Mouse (Mus musculus) forebrain, embryonic 13.5 days (tissue): ENCODE measurements around the gene Cx3cr1. TPM values are rescaled to one million over a fixed set of nuclear protein-coding genes. Genes with fewer than 3 reads are reported as not detected.

Source experiments
- ATAC-seq: fragments of 200-750 bp; cut with Nextera tagmentation; 2 replicates; pipeline ENCODE4 v1.8.0; 2017
- H3K27ac ChIP-seq: fragments of 300-500 bp; sonication (generic); 2 replicates; pipeline ENCODE4 v1.5.1; 2015; ENCODE audit warnings: inconsistent platforms, mild to moderate bottlenecking, moderate library complexity
- H3K27me3 ChIP-seq: fragments of 300-500 bp; sonication (generic); 2 replicates; pipeline ENCODE4 v1.6.1; 2015; ENCODE audit warnings: mild to moderate bottlenecking, inconsistent platforms
- H3K36me3 ChIP-seq: fragments of 300-500 bp; sonication (generic); 2 replicates; pipeline ENCODE4 v1.6.1; 2015; ENCODE audit warnings: mild to moderate bottlenecking, inconsistent platforms; ENCODE audit not compliant: poor library complexity, severe bottlenecking
- H3K4me1 ChIP-seq: fragments of 300-500 bp; sonication (generic); 2 replicates; pipeline ENCODE4 v1.6.1; 2015; ENCODE audit warnings: inconsistent platforms
- H3K4me2 ChIP-seq: fragments of 300-500 bp; sonication (generic); 2 replicates; pipeline ENCODE4 v1.6.1; 2015; ENCODE audit warnings: inconsistent platforms, mild to moderate bottlenecking, moderate library complexity
- H3K4me3 ChIP-seq: fragments of 300-500 bp; sonication (generic); 2 replicates; pipeline ENCODE4 v1.5.1; 2015; ENCODE audit warnings: mild to moderate bottlenecking, inconsistent platforms
- H3K9ac ChIP-seq: fragments of 300-500 bp; sonication (generic); 2 replicates; pipeline ENCODE4 v1.6.1; 2015; ENCODE audit warnings: mild to moderate bottlenecking, inconsistent platforms
- H3K9me3 ChIP-seq: fragments of 300-500 bp; sonication (generic); replicated peaks from 2 replicates; pipeline ENCODE4 v1.6.1; 2016; ENCODE audit warnings: inconsistent platforms
- WGBS: fragments of 180-500 bp; shearing (Covaris S2); methylation state at CpG from one replicate; pipeline ENCODE4 v1.1.7; 2015; 5-methylcytosine and 5-hydroxymethylcytosine counted together
- polyA plus RNA-seq: library from polyadenylated mRNA; unstranded; fragments of >200 nt; fragmentation: Nextera tagmentation; extraction: Ambion mirVana; gene quantifications from 2 replicates; pipeline ENCODE4 v1.2.1, GENCODE M21; 2015

Gene Cx3cr1
- polyA plus RNA-seq, 1 experiment from 2014 or later, result 5.0 TPM

- WGBS, result 91% methylated on average over 8 of the region's 8 CpGs
- Histone ChIP-seq H3K4me3 (no peak overlapping the region), H3K4me1 (no peaks in the 10 kb centered on the region), H3K27me3 (no peaks in the 10 kb centered on the region), H3K36me3 (no peaks in the 10 kb centered on the region), H3K9ac (no peak overlapping the region), H3K4me2 (no peak overlapping the region), H3K27ac (no peak overlapping the region), H3K9me3 (peaks cover 5% of the 10 kb centered on the region; the same call in 1 of the 2 replicates)
- ATAC-seq, result no peak
These were observed 29.6 kb upstream of the Cx3cr1 start for GRCm38 (mm10) chr9:120099304-120099703.

GRCm38 (mm10) chr9:120098682-120099081, 29.0 kb upstream of the Cx3cr1 start:
- no peak overlapping the region for H3K4me2 ChIP-seq
- ATAC-seq, result 0 out of 2 replicates have a peak, but pooled peaks have one; percentile 33
- 26% methylated on average over 7 of the region's 7 CpGs for WGBS

GRCm38 (mm10) chr9:120095886-120096285, 26.2 kb upstream of the Cx3cr1 start:
- ATAC-seq, result no peak
- H3K4me2 ChIP-seq, result no peak overlapping the region
- H3K4me1 ChIP-seq, result no peaks in the 10 kb centered on the region
- WGBS, result 81% methylated on average over 7 of the region's 7 CpGs
- no peak overlapping the region for H3K9ac ChIP-seq
- no peaks in the 10 kb centered on the region for H3K36me3 ChIP-seq
- H3K27me3 ChIP-seq, result no peaks in the 10 kb centered on the region
- H3K9me3 ChIP-seq, result no peaks in the 10 kb centered on the region
- no peak overlapping the region for H3K4me3 ChIP-seq
- no peak overlapping the region for H3K27ac ChIP-seq

More at GRCm38 (mm10) chr9:120098682-120099081, 29.0 kb upstream of the Cx3cr1 start:
- Histone ChIP-seq H3K4me3 (no peak overlapping the region), H3K27ac (no peak overlapping the region), H3K9me3 (no peaks in the 10 kb centered on the region; the same call in 1 of the 2 replicates), H3K4me1 (no peaks in the 10 kb centered on the region), H3K27me3 (no peaks in the 10 kb centered on the region), H3K9ac (no peak overlapping the region), H3K36me3 (no peaks in the 10 kb centered on the region)

- WGBS, result 92% methylated on average over 13 of the region's 13 CpGs
- no peak overlapping the region for H3K4me2 ChIP-seq
- no peaks in the 10 kb centered on the region for H3K36me3 ChIP-seq
- H3K9ac ChIP-seq, result no peak overlapping the region
- no peaks in the 10 kb centered on the region for H3K27me3 ChIP-seq
- no peak for ATAC-seq
- no peaks in the 10 kb centered on the region for H3K9me3 ChIP-seq
- H3K4me1 ChIP-seq, result no peaks in the 10 kb centered on the region
- no peak overlapping the region for H3K27ac ChIP-seq
- no peak overlapping the region for H3K4me3 ChIP-seq
These were observed 24.0 kb upstream of the Cx3cr1 start for GRCm38 (mm10) chr9:120093701-120094100.

- no peak within 1 kb of the TSS for H3K4me3 ChIP-seq
- 77% methylated on average over 5 of the region's 5 CpGs for WGBS
- H3K9me3 ChIP-seq, result no peaks in the 10 kb centered on the region
- no peaks in the 10 kb centered on the region for H3K27me3 ChIP-seq
- H3K4me2 ChIP-seq, result no peak within 1 kb of the TSS
- H3K4me1 ChIP-seq, result no peaks in the 10 kb centered on the region
- no peak within 1 kb of the TSS for H3K9ac ChIP-seq
- H3K27ac ChIP-seq, result no peak within 1 kb of the TSS
- ATAC-seq, result no peak
- H3K36me3 ChIP-seq, result no peaks in the 10 kb centered on the region
These were observed 22.1 kb upstream of the Cx3cr1 start, which contains the start of gene Ccr8 for GRCm38 (mm10) chr9:120091696-120092238. Ccr8 (plus strand) TSS chr9:120092114.

GRCm38 (mm10) chr9:120091086-120091485, 21.4 kb upstream of the Cx3cr1 start:
- Histone ChIP-seq H3K4me1 (no peaks in the 10 kb centered on the region), H3K4me2 (no peak overlapping the region), H3K9ac (no peak overlapping the region), H3K36me3 (no peaks in the 10 kb centered on the region), H3K9me3 (no peaks in the 10 kb centered on the region), H3K27me3 (no peaks in the 10 kb centered on the region), H3K27ac (no peak overlapping the region), H3K4me3 (no peak overlapping the region)
- WGBS, result 85% methylated on average over 10 of the region's 10 CpGs
- no peak for ATAC-seq

GRCm38 (mm10) chr9:120089125-120089524, 19.4 kb upstream of the Cx3cr1 start:
- H3K4me3 ChIP-seq, result no peak overlapping the region
- no peak overlapping the region for H3K27ac ChIP-seq
- ATAC-seq, result no peak
- H3K9ac ChIP-seq, result no peak overlapping the region
- H3K9me3 ChIP-seq, result no peaks in the 10 kb centered on the region
- H3K4me1 ChIP-seq, result no peaks in the 10 kb centered on the region
- 86% methylated on average over 7 of the region's 7 CpGs for WGBS
- no peaks in the 10 kb centered on the region for H3K27me3 ChIP-seq
- no peaks in the 10 kb centered on the region for H3K36me3 ChIP-seq
- H3K4me2 ChIP-seq, result no peak overlapping the region

GRCm38 (mm10) chr9:120084406-120084805, 14.7 kb upstream of the Cx3cr1 start:
- no peak overlapping the region for H3K4me3 ChIP-seq
- no peaks in the 10 kb centered on the region for H3K36me3 ChIP-seq
- H3K9ac ChIP-seq, result no peak overlapping the region
- no peak overlapping the region for H3K4me2 ChIP-seq
- H3K4me1 ChIP-seq, result no peaks in the 10 kb centered on the region
- 0 out of 2 replicates have a peak, but pooled peaks cover 3% of the 10 kb centered on the region for H3K9me3 ChIP-seq
- WGBS, result 88% methylated on average over 9 of the region's 9 CpGs
- H3K27me3 ChIP-seq, result no peaks in the 10 kb centered on the region
- no peak for ATAC-seq
- H3K27ac ChIP-seq, result no peak overlapping the region

- WGBS, result 82% methylated on average over 18 of the region's 18 CpGs
- no peak overlapping the region for H3K9ac ChIP-seq
- H3K27ac ChIP-seq, result no peak overlapping the region
- no peaks in the 10 kb centered on the region for H3K36me3 ChIP-seq
- ATAC-seq, result no peak
- no peaks in the 10 kb centered on the region for H3K27me3 ChIP-seq
- H3K4me2 ChIP-seq, result no peak overlapping the region
- no peaks in the 10 kb centered on the region for H3K4me1 ChIP-seq
- no peak overlapping the region for H3K4me3 ChIP-seq
- 0 out of 2 replicates have a peak, but pooled peaks cover 3% of the 10 kb centered on the region for H3K9me3 ChIP-seq
These were observed 13.6 kb upstream of the Cx3cr1 start for GRCm38 (mm10) chr9:120083158-120083894.

- Histone ChIP-seq H3K27ac (no peak overlapping the region), H3K36me3 (no peaks in the 10 kb centered on the region), H3K9ac (no peak overlapping the region), H3K27me3 (no peaks in the 10 kb centered on the region), H3K4me2 (no peak overlapping the region), H3K4me1 (no peaks in the 10 kb centered on the region), H3K9me3 (0 out of 2 replicates have a peak, but pooled peaks cover 3% of the 10 kb centered on the region), H3K4me3 (no peak overlapping the region)
- 71% methylated on average over 4 of the region's 4 CpGs for WGBS
- no peak for ATAC-seq
These were observed 13.0 kb upstream of the Cx3cr1 start for GRCm38 (mm10) chr9:120082691-120083090.

GRCm38 (mm10) chr9:120081967-120082366, 12.3 kb upstream of the Cx3cr1 start:
- WGBS, result 79% methylated on average over 5 of the region's 5 CpGs
- Histone ChIP-seq H3K27ac (no peak overlapping the region), H3K4me1 (no peaks in the 10 kb centered on the region), H3K27me3 (no peaks in the 10 kb centered on the region), H3K4me2 (no peak overlapping the region), H3K36me3 (no peaks in the 10 kb centered on the region), H3K9me3 (0 out of 2 replicates have a peak, but pooled peaks cover 3% of the 10 kb centered on the region), H3K9ac (no peak overlapping the region), H3K4me3 (no peak overlapping the region)
- no peak for ATAC-seq

- ATAC-seq, result no peak
- Histone ChIP-seq H3K4me2 (no peak overlapping the region), H3K4me3 (no peak overlapping the region), H3K36me3 (no peaks in the 10 kb centered on the region), H3K27ac (no peak overlapping the region), H3K4me1 (no peaks in the 10 kb centered on the region), H3K27me3 (no peaks in the 10 kb centered on the region), H3K9me3 (0 out of 2 replicates have a peak, but pooled peaks cover 3% of the 10 kb centered on the region), H3K9ac (no peak overlapping the region)
- 78% methylated on average over 6 of the region's 6 CpGs for WGBS
These were observed 11.6 kb upstream of the Cx3cr1 start for GRCm38 (mm10) chr9:120081247-120081646.
